Mouse (Mus musculus): ENCODE results near the gene Abhd16b.

DNA sequence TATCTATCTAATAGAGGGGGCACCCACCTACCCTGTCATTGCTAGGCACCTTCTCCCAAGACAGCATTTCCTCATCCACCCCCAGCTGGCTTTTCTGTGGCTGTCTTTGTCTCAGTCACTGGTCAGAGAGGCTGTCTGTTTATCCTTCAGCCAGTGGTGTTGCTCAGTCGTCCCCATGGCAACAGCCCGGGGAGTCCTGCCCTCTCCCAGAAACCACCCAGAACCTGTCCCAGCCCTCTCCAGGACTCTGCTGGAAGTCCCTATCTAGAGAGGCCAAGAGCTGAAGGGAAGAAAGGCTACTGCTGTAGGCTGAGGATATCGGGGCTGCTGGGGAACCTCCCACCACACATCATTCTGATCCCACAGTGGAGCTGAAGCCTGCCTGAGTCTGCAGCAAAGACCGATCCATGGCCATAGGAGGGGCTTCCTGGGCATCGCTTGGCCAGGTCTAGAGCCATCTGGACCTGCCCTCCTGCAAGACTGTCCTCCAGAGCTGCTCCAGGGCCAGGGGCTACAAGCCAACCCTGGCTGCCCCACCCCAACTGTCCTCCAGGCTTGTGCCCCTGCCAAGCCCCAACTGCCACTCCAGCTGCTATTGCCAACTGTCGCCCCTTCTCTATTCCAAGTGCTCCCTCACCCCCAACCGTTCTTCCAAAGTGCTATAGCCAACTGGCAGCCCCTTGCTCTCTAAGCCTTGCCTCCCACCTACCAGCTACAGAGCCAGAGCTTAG lies 29.8 kb upstream of the Abhd16b start:
- no peak for TF ChIP-seq USF1 (IDR thresholded peaks at IDR 0.05; ENCODE audit: low read depth)
- TF ChIP-seq POLR2AphosphoS2 (IDR thresholded peaks at IDR 0.05; ENCODE audit: insufficient read length, low read depth), result no peak
- no peak for TF ChIP-seq MAX (IDR thresholded peaks at IDR 0.05; ENCODE audit: low read depth)
- TF ChIP-seq POLR2A (IDR thresholded peaks at IDR 0.05; ENCODE audit: insufficient read length, low read depth), result no peak
- TF ChIP-seq MYOG (IDR thresholded peaks at IDR 0.05; ENCODE audit: control insufficient read depth in 1 of 3, insufficient read depth in 1 of 3, insufficient read length in 2 of 3, low read depth in 2 of 3), result peak in 2 of 3 experiments; percentile 62 to 80
- no peak for TF ChIP-seq SRF (IDR thresholded peaks at IDR 0.05; ENCODE audit: control insufficient read depth, insufficient read length, low read depth)
- TF ChIP-seq E2F4 (IDR thresholded peaks at IDR 0.05; ENCODE audit: insufficient read depth), result no peak
- TF ChIP-seq TCF12 (IDR thresholded peaks at IDR 0.05; ENCODE audit: insufficient read depth, poor library complexity, severe bottlenecking), result peak; percentile 10

All from myocyte (in vitro differentiated cells).